Mouse (Mus musculus) neural tube, embryonic 13.5 days (tissue): ENCODE data around the gene Bach2. TPM values are rescaled to one million over a fixed set of nuclear protein-coding genes. Genes with fewer than 3 reads are reported as not detected.

Experiments
- ATAC-seq: fragments of 200-750 bp; cut with Nextera tagmentation; 2 replicates; pipeline ENCODE4 v1.8.0; 2017; ENCODE audit warnings: low read depth, mild to moderate bottlenecking, moderate TSS enrichment, moderate library complexity
- H3K27ac ChIP-seq: fragments of 300-500 bp; sonication (generic); replicated peaks from 2 replicates; pipeline ENCODE4 v1.5.1; 2015; ENCODE audit warnings: moderate library complexity, mild to moderate bottlenecking, inconsistent platforms
- H3K27me3 ChIP-seq: fragments of 300-500 bp; sonication (generic); 2 replicates; pipeline ENCODE4 v1.6.1; 2015; ENCODE audit warnings: mild to moderate bottlenecking, inconsistent platforms
- H3K36me3 ChIP-seq: fragments of 300-500 bp; sonication (generic); 2 replicates; pipeline ENCODE4 v1.6.1; 2015; ENCODE audit warnings: mild to moderate bottlenecking, inconsistent platforms
- H3K4me1 ChIP-seq: fragments of 300-500 bp; sonication (generic); replicated peaks from 2 replicates; pipeline ENCODE4 v1.6.1; 2015; ENCODE audit warnings: inconsistent platforms
- H3K4me2 ChIP-seq: fragments of 300-500 bp; sonication (generic); 2 replicates; pipeline ENCODE4 v1.6.1; 2015; ENCODE audit warnings: inconsistent platforms, mild to moderate bottlenecking, moderate library complexity
- H3K4me3 ChIP-seq: fragments of 300-500 bp; sonication (generic); 2 replicates; pipeline ENCODE4 v1.5.1; 2015; ENCODE audit warnings: mild to moderate bottlenecking, inconsistent platforms
- H3K9ac ChIP-seq: fragments of 300-500 bp; sonication (generic); 2 replicates; pipeline ENCODE4 v1.6.1; 2015; ENCODE audit warnings: moderate library complexity, mild to moderate bottlenecking, inconsistent platforms
- H3K9me3 ChIP-seq: fragments of 300-500 bp; sonication (generic); 2 replicates; pipeline ENCODE4 v1.6.1; 2016; ENCODE audit warnings: inconsistent platforms
- WGBS: fragments of 180-500 bp; shearing (Covaris S2); methylation state at CpG from one replicate; pipeline ENCODE4 v1.1.7; 2015; 5-methylcytosine and 5-hydroxymethylcytosine counted together
- polyA plus RNA-seq: library from polyadenylated mRNA; unstranded; fragments of >200 nt; fragmentation: Nextera tagmentation; extraction: Ambion mirVana; gene quantifications from 2 replicates; pipeline ENCODE4 v1.2.1, GENCODE M21; 2015

Gene Bach2
- polyA plus RNA-seq, 1 experiment from 2014 or later, result 37.7 TPM

DNA sequence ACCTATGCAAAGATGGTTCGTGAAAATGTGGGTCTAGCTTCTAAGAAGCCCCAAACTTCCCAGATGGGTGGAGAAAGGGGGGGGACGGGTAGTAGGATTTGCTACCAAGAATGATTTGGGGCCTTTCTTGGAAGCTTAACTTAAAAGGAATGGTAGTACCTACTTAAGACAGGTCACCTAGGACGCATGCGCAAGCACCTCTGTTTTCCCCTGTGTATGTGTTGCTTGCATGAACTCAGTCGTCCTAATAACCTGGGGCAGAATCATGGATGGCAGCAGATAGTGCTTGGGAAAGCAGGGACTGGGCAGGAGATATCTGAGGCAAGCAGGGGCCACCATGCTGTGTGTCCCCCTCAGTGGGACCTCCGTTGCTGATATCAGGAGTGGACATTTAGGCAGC lies 7.4 kb downstream of the Bach2 start:
- 82% methylated on average over 6 of the region's 6 CpGs for WGBS

DNA sequence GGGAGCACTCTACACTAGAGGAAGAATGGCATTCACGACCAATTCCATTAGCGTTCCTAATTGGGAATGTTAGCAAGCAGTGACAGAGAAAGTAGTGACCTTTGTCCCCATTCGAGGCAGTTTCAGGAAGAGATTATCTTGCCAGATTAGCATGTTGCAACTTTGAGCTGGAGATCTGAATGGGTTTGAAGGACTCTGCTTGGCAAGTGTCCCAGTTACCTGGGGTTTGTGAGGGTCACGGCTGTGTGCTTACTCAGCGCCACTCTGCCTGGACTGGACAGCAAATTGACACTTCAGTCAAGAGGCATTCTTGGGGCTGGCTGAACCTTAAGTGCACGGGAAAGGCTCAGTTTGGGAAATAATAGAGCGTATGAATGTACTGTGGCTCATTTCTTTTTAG lies 8.2 kb downstream of the Bach2 start:
- Histone ChIP-seq H3K36me3 (no peaks in the 10 kb centered on the region), H3K4me3 (no peak overlapping the region), H3K9ac (no peak overlapping the region), H3K4me2 (no peak overlapping the region), H3K27me3 (no peaks in the 10 kb centered on the region), H3K27ac (peak overlapping the region; percentile 38; the same call in 1 of the 2 replicates), H3K9me3 (no peaks in the 10 kb centered on the region), H3K4me1 (peaks cover 95% of the 10 kb centered on the region)
- 29% methylated on average over 7 of the region's 7 CpGs for WGBS
- ATAC-seq, result no peak

More for the DNA sequence above, 7.4 kb downstream of the Bach2 start:
- Histone ChIP-seq H3K27ac (no peak overlapping the region), H3K4me3 (no peak overlapping the region), H3K27me3 (no peaks in the 10 kb centered on the region), H3K9me3 (no peaks in the 10 kb centered on the region), H3K4me2 (no peak overlapping the region), H3K4me1 (peaks cover 96% of the 10 kb centered on the region), H3K9ac (no peak overlapping the region), H3K36me3 (no peaks in the 10 kb centered on the region)
- ATAC-seq, result no peak

DNA sequence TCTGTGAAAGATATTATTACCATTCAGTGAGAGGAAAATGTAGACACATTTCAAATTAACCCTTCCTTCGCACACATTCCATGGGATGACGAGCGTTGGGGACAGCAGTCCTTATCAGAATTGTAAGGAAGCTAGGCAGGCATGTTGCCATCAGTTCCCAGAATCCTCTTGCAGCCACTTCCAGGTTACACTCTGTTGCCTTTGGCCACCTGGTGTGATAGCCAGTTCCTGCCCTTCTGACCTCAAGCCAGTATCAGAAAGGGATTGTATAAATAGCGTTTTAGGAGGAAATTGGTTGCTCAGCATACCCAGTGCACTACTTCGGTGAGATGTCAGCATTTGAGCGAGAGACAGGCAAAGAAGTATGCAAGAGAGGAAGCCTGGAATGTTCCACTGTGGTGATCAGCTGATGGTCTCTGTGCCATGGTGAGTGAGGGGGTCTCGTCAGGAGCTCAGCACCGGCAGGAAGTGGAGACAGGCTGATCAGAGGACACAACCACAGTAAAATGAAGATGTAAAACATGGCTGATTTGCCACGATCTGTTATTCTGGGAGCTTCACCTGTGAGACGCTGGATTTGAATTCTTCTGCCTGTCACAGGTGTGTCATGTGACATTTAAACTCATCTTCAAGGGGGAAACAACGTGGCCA lies 9.0 kb downstream of the Bach2 start:
- peaks cover 95% of the 10 kb centered on the region for H3K4me1 ChIP-seq

DNA sequence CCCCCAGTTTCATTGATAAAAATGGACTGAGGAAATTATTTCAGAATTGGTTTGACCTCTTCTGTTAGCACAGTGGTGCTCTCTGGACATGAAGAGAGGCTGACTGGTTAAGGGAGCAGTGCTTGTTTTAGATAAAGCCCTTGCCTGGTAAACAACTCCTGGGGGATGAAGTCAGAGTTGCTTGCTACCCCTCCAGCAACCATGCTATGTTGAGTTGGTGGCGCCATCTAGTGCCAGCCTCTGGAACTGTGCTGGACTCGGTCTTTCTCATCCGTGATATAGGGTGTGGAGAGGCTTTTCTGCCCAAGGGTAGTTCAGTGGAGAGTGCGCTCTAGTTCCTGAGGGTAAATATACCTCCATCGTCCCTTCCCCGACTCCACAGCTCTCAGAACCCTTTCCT lies 9.6 kb downstream of the Bach2 start:
- 38% methylated on average over 6 of the region's 6 CpGs for WGBS
- ATAC-seq, result no peak
- Histone ChIP-seq H3K9me3 (no peaks in the 10 kb centered on the region), H3K9ac (no peak overlapping the region), H3K27me3 (no peaks in the 10 kb centered on the region), H3K4me3 (no peak overlapping the region), H3K4me2 (no peak overlapping the region), H3K36me3 (no peaks in the 10 kb centered on the region; the same call in 1 of the 2 replicates), H3K27ac (no peak overlapping the region), H3K4me1 (peaks cover 90% of the 10 kb centered on the region)

More for the DNA sequence above, 9.0 kb downstream of the Bach2 start:
- Histone ChIP-seq H3K9ac (no peak overlapping the region), H3K4me3 (no peak overlapping the region), H3K27me3 (no peaks in the 10 kb centered on the region), H3K36me3 (no peaks in the 10 kb centered on the region; the same call in 1 of the 2 replicates), H3K9me3 (no peaks in the 10 kb centered on the region), H3K4me2 (no peak overlapping the region), H3K27ac (no peak overlapping the region; the same call in 1 of the 2 replicates)
- 79% methylated on average over 11 of the region's 11 CpGs for WGBS
- ATAC-seq, result no peak

DNA sequence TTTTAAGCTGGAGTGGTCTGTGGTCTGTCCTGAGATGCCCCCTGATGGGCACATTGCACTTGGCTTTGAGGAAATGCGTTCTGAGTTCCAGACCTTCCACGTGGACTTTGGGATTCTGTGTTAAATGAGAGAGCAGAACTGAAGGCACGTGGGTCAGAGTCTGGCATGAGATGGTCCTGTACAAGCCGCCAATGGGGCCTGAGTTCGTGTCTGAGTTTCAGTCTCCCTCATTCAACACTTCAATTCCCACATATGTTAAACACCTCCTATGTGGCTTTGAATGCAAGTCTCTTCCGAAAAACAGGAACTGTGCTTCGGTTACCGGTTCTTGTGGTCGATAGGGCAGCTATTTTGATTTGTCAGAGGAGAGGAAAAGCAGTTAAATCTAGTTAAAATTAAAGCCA lies 10.4 kb downstream of the Bach2 start:
- WGBS, result 58% methylated on average over 9 of the region's 9 CpGs
- Histone ChIP-seq H3K27me3 (no peaks in the 10 kb centered on the region), H3K4me2 (no peak overlapping the region), H3K27ac (no peak overlapping the region), H3K36me3 (no peaks in the 10 kb centered on the region; the same call in 1 of the 2 replicates), H3K4me1 (peaks cover 83% of the 10 kb centered on the region), H3K9ac (no peak overlapping the region), H3K9me3 (no peaks in the 10 kb centered on the region), H3K4me3 (no peak overlapping the region)
- no peak for ATAC-seq

DNA sequence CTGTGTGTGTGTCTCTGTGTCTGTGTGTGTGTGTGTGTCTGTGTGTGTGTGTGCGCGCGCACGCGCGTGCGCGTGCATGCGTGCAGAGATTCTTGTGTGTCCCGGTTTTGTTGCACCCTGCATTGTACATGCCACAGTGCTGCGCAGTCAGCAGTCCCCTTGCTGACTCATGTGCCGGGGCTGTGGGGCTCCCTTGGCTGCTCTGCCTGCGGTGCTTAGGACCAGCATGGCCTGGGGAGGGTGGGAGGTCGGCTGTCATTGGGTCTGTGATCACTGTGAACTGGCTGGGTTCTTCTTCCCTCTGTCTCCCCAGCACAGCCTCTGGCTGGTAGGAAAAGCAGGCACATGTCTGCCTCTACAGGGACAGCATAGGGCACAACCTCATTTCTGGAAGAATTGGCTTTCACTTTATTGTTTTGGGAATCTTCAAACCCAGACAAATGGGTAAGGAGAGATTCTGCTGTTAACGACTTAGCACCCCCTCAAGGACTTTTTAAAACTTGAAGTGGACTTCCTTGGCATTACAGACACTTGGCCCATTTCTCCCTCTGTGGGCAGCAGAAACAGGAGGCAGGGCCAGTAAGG lies 11.2 kb downstream of the Bach2 start:
- ATAC-seq, result peak; percentile 44

DNA sequence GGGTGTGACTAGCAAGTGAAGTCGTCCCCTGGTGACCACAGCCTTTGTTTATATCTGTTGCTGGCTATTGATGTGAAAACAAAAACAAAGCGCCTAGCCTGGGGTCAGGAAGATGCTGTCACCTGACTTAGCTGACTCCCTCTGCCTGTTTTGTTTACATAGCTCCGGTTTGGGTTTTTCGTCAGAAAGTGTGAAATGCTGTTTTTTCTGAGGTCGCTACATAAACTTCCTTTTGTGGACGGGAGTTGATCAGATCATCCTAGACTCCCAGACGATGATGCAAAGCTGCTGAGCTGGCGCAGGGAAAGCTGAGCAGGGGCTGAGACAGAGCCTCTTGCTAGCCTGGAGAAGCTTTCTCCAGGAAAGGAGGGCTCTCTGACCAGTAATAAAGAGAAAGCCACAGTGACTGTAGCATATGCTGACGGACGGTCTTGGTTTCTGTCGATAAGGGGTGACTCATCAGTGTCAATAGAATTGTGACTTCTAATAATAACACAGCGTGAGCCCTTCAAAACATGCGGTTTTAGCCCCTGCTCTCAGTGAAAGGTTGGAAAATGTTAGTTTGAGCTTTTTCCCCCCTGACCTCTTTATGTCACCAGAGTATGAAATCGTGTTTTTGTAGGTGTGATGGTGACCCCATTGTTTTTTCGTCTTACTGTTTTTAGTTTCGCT lies 11.9 kb downstream of the Bach2 start:
- Histone ChIP-seq H3K27ac (peak overlapping the region; percentile 85), H3K4me3 (peak overlapping the region; percentile 13), H3K9ac (peak overlapping the region; percentile 63), H3K4me1 (peaks cover 71% of the 10 kb centered on the region), H3K36me3 (no peaks in the 10 kb centered on the region; the same call in 1 of the 2 replicates), H3K9me3 (no peaks in the 10 kb centered on the region), H3K4me2 (peak overlapping the region; percentile 49), H3K27me3 (no peaks in the 10 kb centered on the region)
- WGBS, result 7% methylated on average over 16 of the region's 16 CpGs
- peak; percentile 21; the same call in 1 of the 2 replicates for ATAC-seq

More for the DNA sequence above, 11.2 kb downstream of the Bach2 start:
- WGBS, result 67% methylated on average over 15 of the region's 15 CpGs
- Histone ChIP-seq H3K4me1 (peaks cover 75% of the 10 kb centered on the region), H3K4me3 (peak overlapping the region; percentile 13; the same call in 1 of the 2 replicates), H3K27ac (peak overlapping the region; percentile 85), H3K27me3 (no peaks in the 10 kb centered on the region), H3K36me3 (no peaks in the 10 kb centered on the region; the same call in 1 of the 2 replicates), H3K9me3 (no peaks in the 10 kb centered on the region), H3K4me2 (peak overlapping the region; percentile 49), H3K9ac (peak overlapping the region; percentile 63)

DNA sequence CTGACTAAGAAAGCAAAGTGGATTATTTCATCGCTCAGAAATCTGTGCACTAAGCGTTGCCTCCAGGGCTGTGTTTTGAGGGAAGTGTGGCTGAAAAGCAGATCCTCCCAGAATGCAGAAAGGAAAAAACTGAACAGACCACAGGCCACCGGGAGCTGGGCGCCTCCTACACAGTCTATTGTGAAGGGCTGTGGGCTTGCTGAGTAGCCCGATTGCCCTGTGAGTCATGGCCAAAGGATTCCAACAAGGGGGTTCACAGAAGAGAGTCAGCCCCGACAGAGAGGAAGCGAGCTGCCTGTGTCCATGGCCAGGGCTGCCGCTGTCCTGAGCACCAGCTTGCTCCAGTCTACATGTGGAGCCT lies 12.4 kb downstream of the Bach2 start:
- Histone ChIP-seq H3K9me3 (no peaks in the 10 kb centered on the region), H3K9ac (peak overlapping the region; percentile 63), H3K4me3 (peak overlapping the region; percentile 13), H3K27ac (peak overlapping the region; percentile 85), H3K4me2 (peak overlapping the region; percentile 49), H3K4me1 (peaks cover 66% of the 10 kb centered on the region), H3K27me3 (no peaks in the 10 kb centered on the region), H3K36me3 (no peaks in the 10 kb centered on the region; the same call in 1 of the 2 replicates)
- peak; percentile 40 for ATAC-seq
- WGBS, result 4% methylated on average over 8 of the region's 8 CpGs

DNA sequence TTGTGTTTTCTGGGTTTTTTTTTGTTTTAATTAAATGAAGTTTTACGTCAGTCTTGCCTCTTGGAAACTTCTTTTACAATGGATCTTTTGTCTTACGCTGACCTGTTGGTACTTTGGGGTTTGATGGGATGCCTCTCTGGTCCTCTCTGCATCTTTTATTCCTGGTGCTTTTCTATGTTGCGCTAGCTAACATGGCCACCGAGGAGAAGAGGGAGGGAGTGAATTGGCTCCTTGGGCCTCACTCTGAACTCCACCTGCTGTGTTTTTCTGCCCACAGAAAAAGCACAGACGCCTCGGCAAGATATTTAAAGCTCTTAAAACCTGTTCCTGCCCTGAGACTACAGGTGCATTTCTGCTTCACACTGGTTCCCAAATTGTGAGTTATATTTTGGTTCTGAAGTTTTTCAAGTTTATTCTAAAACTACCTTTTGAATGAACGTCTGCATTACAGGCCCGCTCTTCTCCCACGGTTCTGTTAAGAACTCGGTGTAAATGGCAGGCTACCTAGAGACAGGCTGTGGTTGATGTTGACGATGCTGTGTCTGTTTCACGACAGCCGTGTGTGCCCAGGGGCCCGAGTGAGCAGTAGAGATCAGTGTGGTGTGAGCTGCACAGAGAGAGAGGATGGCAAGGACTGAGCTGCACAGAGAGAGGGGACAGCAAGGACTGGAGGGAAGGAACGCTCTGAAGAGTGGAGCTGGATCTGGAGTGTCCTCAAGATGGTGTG lies 13.5 kb downstream of the Bach2 start:
- no peak overlapping the region for H3K4me2 ChIP-seq
- H3K9me3 ChIP-seq, result no peaks in the 10 kb centered on the region
- no peak for ATAC-seq
- H3K4me3 ChIP-seq, result no peak overlapping the region
- peaks cover 55% of the 10 kb centered on the region for H3K4me1 ChIP-seq
- H3K27me3 ChIP-seq, result no peaks in the 10 kb centered on the region
- no peaks in the 10 kb centered on the region; the same call in 1 of the 2 replicates for H3K36me3 ChIP-seq
- H3K9ac ChIP-seq, result 0 out of 2 replicates have a peak overlapping the region, but pooled peaks have one; percentile 13
- peak overlapping the region; percentile 33; the same call in 1 of the 2 replicates for H3K27ac ChIP-seq
- 50% methylated on average over 15 of the region's 15 CpGs for WGBS

DNA sequence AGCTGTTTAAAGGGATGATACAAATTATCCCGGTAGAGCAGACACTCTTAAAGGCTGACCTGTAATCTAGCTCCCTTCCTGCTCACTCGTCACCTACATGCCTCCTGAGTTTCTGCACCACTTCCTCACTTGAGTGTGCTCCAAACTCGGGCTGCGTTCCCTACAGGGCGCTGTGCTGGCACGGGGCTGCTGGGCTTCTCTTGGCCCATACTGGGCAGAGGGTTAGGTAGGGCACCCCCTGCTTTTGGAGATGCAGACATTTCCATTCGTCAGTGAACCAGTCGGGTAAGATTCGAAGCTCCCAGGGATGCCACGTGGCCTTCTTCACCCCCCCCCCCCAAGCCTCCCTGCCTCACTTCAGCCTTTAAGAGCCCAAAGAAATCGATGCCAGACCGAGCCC lies 19.1 kb downstream of the Bach2 start:
- no peak overlapping the region for H3K4me3 ChIP-seq
- no peak overlapping the region for H3K9ac ChIP-seq
- H3K36me3 ChIP-seq, result peaks cover 4% of the 10 kb centered on the region; the same call in 1 of the 2 replicates
- H3K4me1 ChIP-seq, result peaks cover 16% of the 10 kb centered on the region
- H3K4me2 ChIP-seq, result no peak overlapping the region
- H3K9me3 ChIP-seq, result no peaks in the 10 kb centered on the region
- no peak overlapping the region for H3K27ac ChIP-seq
- no peaks in the 10 kb centered on the region for H3K27me3 ChIP-seq
- WGBS, result 86% methylated on average over 12 of the region's 12 CpGs
- ATAC-seq, result no peak

DNA sequence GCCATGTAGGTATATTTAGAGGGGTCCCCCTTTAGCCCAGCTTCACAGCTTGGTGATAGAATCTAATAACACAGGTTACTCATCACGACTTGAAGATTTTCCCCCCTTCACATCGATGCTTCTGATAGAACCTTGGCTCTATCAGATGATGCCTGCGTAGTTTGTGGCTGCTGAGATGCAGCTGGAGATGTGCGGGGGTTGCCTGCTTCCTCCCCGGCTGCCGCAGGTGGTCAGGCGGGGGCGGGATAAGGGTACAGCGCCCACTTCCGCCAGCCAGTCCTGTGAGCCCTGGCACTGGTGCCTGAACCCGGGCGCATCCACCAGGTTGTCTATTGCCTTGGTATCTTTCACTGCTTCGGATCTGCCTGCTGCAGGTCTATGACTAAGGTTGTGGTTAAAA lies 19.5 kb downstream of the Bach2 start:
- WGBS, result 87% methylated on average over 13 of the region's 13 CpGs
- H3K27me3 ChIP-seq, result no peaks in the 10 kb centered on the region
- ATAC-seq, result no peak

More for the DNA sequence above, 19.5 kb downstream of the Bach2 start:
- H3K4me1 ChIP-seq, result peaks cover 19% of the 10 kb centered on the region
- no peak overlapping the region for H3K9ac ChIP-seq
- no peak overlapping the region for H3K27ac ChIP-seq
- H3K4me2 ChIP-seq, result no peak overlapping the region
- H3K9me3 ChIP-seq, result no peaks in the 10 kb centered on the region
- no peak overlapping the region for H3K4me3 ChIP-seq
- peaks cover 4% of the 10 kb centered on the region; the same call in 1 of the 2 replicates for H3K36me3 ChIP-seq
